Mouse (Mus musculus): ENCODE measurements around the gene Adap1.

Adap1 gene

DNA sequence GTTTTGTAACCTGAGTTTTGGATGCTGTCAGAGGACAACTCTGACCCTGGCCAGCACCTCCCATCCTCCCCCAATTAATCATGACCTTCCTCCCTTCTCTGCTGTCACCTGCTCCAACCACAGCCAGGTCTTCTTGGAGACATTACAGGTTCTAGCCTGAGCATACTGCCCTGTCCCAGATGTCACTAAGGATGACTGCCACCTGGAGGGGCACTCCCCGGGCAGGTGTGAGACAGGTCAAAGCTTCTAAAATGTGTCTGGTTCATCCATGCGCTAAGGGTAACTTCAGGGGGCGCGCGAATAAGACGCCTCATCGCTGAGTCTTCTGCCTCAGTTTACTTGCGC is 73.7 kb downstream of the Adap1 start:
- no peak for DNase-seq (ENCODE audit: low spot score)

GRCm38 (mm10) chr5:139251279-139251678 is 74.1 kb downstream of the Adap1 start:
- DNase-seq (ENCODE audit: low spot score): no peak

DNA sequence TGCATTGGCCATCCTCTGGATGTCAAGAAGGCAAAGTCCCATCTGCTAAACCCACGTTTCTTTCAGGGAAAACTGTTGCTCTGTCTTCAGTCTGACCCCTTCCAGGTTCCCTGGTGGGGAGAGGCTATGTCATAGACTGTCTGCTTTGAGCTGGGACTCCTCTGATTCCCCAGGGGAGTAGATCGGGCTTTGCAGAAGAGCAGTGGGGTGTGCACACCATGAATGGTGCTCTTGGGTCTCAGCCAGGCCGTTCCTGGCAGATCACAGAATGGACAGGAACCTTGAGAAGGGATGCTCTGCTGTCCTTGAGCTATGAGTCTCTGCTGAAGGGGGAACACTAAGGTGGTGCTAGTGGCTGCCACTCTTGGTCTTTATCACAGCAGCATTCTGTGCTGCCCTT is 76.6 kb downstream of the Adap1 start:
- no peak for DNase-seq (ENCODE audit: low spot score)

DNA sequence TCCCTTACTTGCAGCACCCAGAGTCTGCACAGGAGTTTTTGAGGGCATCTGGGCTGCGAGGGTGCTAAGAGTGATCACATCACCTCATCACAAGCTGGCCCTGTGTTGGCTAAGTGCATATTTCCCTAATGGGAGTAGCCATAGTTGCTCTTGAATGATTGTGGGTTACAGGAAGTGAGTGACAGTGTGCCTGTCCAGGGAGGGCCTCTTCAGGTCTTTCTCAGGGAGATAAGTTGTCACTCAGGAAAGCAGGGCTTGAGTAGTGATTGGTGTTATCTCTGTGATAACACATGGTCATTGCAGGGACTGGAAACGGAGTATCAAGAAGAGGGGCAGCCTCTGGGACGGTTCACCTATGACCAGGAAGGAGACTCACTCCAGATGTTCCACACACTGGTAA is 77.7 kb downstream of the Adap1 start:
- DNase-seq (ENCODE audit: low spot score): no peak

- no peak for DNase-seq (ENCODE audit: low spot score)
Observed at GRCm38 (mm10) chr5:139243384-139243783, 82.0 kb downstream of the Adap1 start.

- DNase-seq (ENCODE audit: low spot score): no peak
Observed at GRCm38 (mm10) chr5:139241022-139241761, 84.2 kb downstream of the Adap1 start.

- DNase-seq (ENCODE audit: low spot score): no peak
Observed at GRCm38 (mm10) chr5:139237436-139237835, 88.0 kb downstream of the Adap1 start.

DNA sequence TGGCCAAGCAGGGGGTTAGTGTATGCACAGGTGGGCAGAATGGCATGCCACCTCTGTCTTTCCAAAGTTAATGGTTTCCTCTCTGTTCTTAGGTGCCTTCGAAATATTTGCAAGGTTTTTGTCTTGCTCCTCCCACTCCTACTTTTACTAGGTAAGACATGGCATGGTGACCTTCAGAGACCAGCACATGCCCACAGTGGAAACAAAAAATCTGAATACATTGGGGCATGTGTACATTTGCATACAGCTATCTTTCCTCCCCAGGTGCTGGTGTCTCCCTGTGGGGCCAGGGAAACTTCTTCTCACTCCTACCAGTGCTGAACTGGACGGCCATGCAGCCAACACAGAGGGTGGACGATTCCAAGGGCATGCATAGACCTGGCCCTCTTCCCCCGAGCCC is 91.0 kb downstream of the Adap1 start:
- no peak for DNase-seq (ENCODE audit: low spot score)

DNA sequence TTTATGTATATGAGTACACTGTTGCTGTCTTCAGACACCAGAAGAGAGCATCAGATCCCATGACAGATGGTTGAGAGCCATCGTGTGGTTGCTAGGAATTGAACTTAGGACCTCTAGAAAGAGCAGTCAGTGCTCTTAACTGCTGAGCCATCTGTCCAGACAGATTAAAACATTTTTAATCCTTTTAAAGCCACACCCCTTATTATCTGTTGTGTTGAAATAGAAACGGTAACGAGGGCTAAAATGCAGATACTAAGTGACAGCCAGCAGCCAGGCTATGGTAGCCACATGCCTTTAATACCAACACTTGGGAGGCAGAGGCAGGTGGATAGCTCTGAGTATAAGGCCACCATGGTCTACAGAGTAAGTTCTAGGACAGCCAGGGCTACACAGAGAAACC is 93.3 kb downstream of the Adap1 start:
- no peak for DNase-seq (ENCODE audit: low spot score)

GRCm38 (mm10) chr5:139229716-139230115 is 95.7 kb downstream of the Adap1 start:
- DNase-seq (ENCODE audit: low spot score): no peak

GRCm38 (mm10) chr5:139228318-139228717 is 97.1 kb downstream of the Adap1 start:
- DNase-seq (ENCODE audit: low spot score): no peak

DNA sequence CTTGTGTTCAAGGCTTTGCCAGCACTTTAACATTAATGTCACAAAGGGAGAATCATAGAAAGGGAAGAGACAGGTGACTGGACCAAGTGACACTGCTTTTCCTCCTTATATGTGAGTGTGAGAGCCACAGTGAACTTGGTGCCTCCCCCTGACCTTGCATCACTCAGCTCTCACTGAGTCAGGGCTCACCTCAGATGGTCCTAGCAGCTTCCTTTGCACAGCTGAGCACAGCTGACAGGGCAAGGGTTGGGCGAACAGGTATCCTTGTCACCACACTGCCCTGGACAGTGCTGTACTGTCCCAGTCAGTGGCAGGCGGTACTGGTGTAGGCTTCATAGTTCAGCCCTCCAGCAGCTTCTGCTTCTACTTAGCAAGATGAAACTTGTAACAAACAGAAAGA is 97.8 kb downstream of the Adap1 start:
- no peak for DNase-seq (ENCODE audit: low spot score)

DNA sequence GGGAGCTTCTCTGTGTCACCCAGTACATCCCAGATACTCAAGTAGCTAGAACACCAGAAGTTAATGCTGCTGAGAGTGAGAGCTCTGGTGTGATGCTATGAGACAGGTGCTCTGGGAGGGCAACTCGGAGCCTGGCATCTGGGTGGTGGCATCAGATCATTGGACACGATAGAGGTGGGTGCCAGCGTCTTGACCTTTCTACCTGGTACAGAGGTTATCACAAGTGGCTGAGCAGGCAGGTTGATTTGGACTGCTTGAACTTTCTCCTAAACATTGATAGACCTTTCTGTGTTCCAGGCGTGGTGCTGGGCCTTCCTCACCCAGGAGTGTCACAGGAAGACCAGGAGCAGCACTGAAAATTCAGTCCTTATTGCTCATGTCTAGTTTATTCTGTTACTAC is 98.2 kb downstream of the Adap1 start:
- no peak for DNase-seq (ENCODE audit: low spot score)

GRCm38 (mm10) chr5:139223331-139223730 is 102.1 kb downstream of the Adap1 start:
- no peak for DNase-seq (ENCODE audit: low spot score)

Data from ovary, postnatal 10 days (tissue).